Mouse (Mus musculus) CH12.LX (cell line): ENCODE measurements around the gene Slc22a5. TPM values are rescaled to one million over a fixed set of nuclear protein-coding genes. Genes with fewer than 3 reads are reported as not detected.
"Not testable (repeated sequence)": the region's sequence is repeated elsewhere in the genome, so short reads cannot be mapped to it uniquely, and the experiment has no call there.

Experiments used
- DNase-seq: peaks from one replicate; pipeline ENCODE4 v3.0.0-alpha.2; 2013; ENCODE audit errors: extremely low read depth
- H3K27ac ChIP-seq: 2 replicates; pipeline ENCODE4 v1.5.1; 2012; ENCODE audit warnings: low read depth, mild to moderate bottlenecking, control low read depth, moderate library complexity; ENCODE audit not compliant: insufficient read depth
- H3K27me3 ChIP-seq: replicated peaks from 2 replicates; pipeline ENCODE3; 2012; ENCODE audit warnings: inconsistent platforms
- H3K36me3 ChIP-seq, 2 experiments: replicated peaks in 1 of 2; 2 replicates each; pipeline versions ENCODE3 to v1.6.1; 2012; ENCODE audit warnings: inconsistent platforms in 1 of 2, low read length in 1 of 2, mild to moderate bottlenecking in 1 of 2, mixed read lengths in 1 of 2, moderate library complexity in 1 of 2; ENCODE audit not compliant: control insufficient read depth in 1 of 2, insufficient read depth in 1 of 2
- H3K4me1 ChIP-seq, 2 experiments: 2 replicates each; pipeline ENCODE4 v1.6.1; 2012; ENCODE audit warnings: inconsistent platforms in 1 of 2, moderate library complexity in 1 of 2; ENCODE audit not compliant: insufficient read depth in 2 of 2, control insufficient read depth in 1 of 2
- H3K4me2 ChIP-seq: 2 replicates; pipeline ENCODE4 v1.6.1; 2012; ENCODE audit warnings: low read depth, mild to moderate bottlenecking, control low read depth; ENCODE audit not compliant: poor library complexity, insufficient read depth, severe bottlenecking
- H3K4me3 ChIP-seq, 3 experiments: fragments of 150-350 bp in 1 of 3; sonication (generic) in 1 of 3; replicated peaks in 1 of 3; 2 replicates each; pipeline versions ENCODE3 to v1.5.1; 2011 to 2012; ENCODE audit warnings: low read depth in 2 of 3, low read length in 2 of 3, mild to moderate bottlenecking in 2 of 3, moderate library complexity in 2 of 3, control low read depth in 1 of 3, improper control_type of control experiment in 1 of 3, inconsistent platforms in 1 of 3, mixed read lengths in 1 of 3; ENCODE audit not compliant: poor library complexity in 1 of 3
- H3K79me2 ChIP-seq: replicated peaks from 2 replicates; pipeline ENCODE4 v1.6.1; 2012; ENCODE audit warnings: mild to moderate bottlenecking, moderate library complexity; ENCODE audit not compliant: control insufficient read depth, poor library complexity, insufficient read depth, severe bottlenecking; ENCODE audit errors: extremely low read depth
- H3K9ac ChIP-seq: 2 replicates; pipeline ENCODE4 v1.6.1; 2012; ENCODE audit warnings: low read depth, mild to moderate bottlenecking, control low read depth, moderate library complexity; ENCODE audit not compliant: insufficient read depth
- H3K9me3 ChIP-seq: replicated peaks from 2 replicates; pipeline ENCODE3; 2012; ENCODE audit warnings: low read length, inconsistent platforms, mixed read lengths
- BHLHE40 ChIP-seq: IDR thresholded peaks from 2 replicates; pipeline ENCODE4 v1.6.1; 2011; ENCODE audit warnings: mild to moderate bottlenecking, low read depth, low read length, improper control_type of control experiment
- CHD1 ChIP-seq: IDR thresholded peaks from 2 replicates; pipeline ENCODE4 v1.6.1; 2012; ENCODE audit warnings: low read depth, low read length, improper control_type of control experiment, inconsistent platforms
- CHD2 ChIP-seq: IDR thresholded peaks from 2 replicates; pipeline ENCODE4 v1.6.1; 2011; ENCODE audit warnings: low read length, improper control_type of control experiment
- CTCF ChIP-seq, 2 experiments: IDR thresholded peaks in 1 of 2; conservative IDR thresholded peaks in 1 of 2; 2 replicates each; pipeline ENCODE4 v1.5.1; 2011 to 2012; ENCODE audit warnings: low read depth in 2 of 2, low read length in 2 of 2, improper control_type of control experiment in 1 of 2, inconsistent platforms in 1 of 2, mild to moderate bottlenecking in 1 of 2, moderate library complexity in 1 of 2
- ELF1 ChIP-seq: IDR thresholded peaks from 2 replicates; pipeline ENCODE4 v1.6.1; 2014; ENCODE audit warnings: low read depth, mild to moderate bottlenecking, inconsistent platforms, low read length, improper control_type of control experiment
- EP300 ChIP-seq: IDR thresholded peaks from 2 replicates; pipeline ENCODE4 v1.6.1; 2011; ENCODE audit warnings: low read length, improper control_type of control experiment
- ETS1 ChIP-seq: conservative IDR thresholded peaks from 2 replicates; pipeline ENCODE4 v1.6.1; 2012; ENCODE audit warnings: low read depth, mild to moderate bottlenecking, inconsistent platforms, low read length, improper control_type of control experiment, moderate library complexity
- HCFC1 ChIP-seq: IDR thresholded peaks from 2 replicates; pipeline ENCODE4 v1.6.1; 2012; ENCODE audit warnings: low read depth, mild to moderate bottlenecking, inconsistent platforms, low read length, improper control_type of control experiment
- JUND ChIP-seq: conservative IDR thresholded peaks from 2 replicates; pipeline ENCODE4 v1.6.1; 2011; ENCODE audit warnings: low read depth, low read length, improper control_type of control experiment
- MAFK ChIP-seq: IDR thresholded peaks from 2 replicates; pipeline ENCODE4 v1.6.1; 2011; ENCODE audit warnings: low read length, improper control_type of control experiment; ENCODE audit not compliant: insufficient replicate concordance
- MAX ChIP-seq: IDR thresholded peaks from 2 replicates; pipeline ENCODE4 v1.6.1; 2011; ENCODE audit warnings: low read length, improper control_type of control experiment
- MAZ ChIP-seq: IDR thresholded peaks from 2 replicates; pipeline ENCODE4 v1.6.1; 2012; ENCODE audit warnings: low read depth, mild to moderate bottlenecking, inconsistent platforms, low read length, improper control_type of control experiment, moderate library complexity
- MEF2A ChIP-seq: IDR thresholded peaks from 2 replicates; pipeline ENCODE4 v1.6.1; 2014; ENCODE audit warnings: low read depth, mild to moderate bottlenecking, inconsistent platforms, low read length, improper control_type of control experiment, borderline replicate concordance
- MXI1 ChIP-seq: IDR thresholded peaks from 2 replicates; pipeline ENCODE4 v1.6.1; 2011; ENCODE audit warnings: mild to moderate bottlenecking, low read depth, low read length, improper control_type of control experiment
- MYC ChIP-seq: IDR thresholded peaks from 2 replicates; pipeline ENCODE4 v1.6.1; 2011; ENCODE audit warnings: low read depth, mild to moderate bottlenecking, improper control_type of control experiment, low read length
- NELFE ChIP-seq: IDR thresholded peaks from 2 replicates; pipeline ENCODE4 v1.6.1; 2011; ENCODE audit warnings: low read depth, low read length, improper control_type of control experiment
- NRF1 ChIP-seq: IDR thresholded peaks from 2 replicates; pipeline ENCODE4 v1.6.1; 2014; ENCODE audit warnings: low read depth, mild to moderate bottlenecking, inconsistent platforms, low read length, improper control_type of control experiment, moderate library complexity
- RAD21 ChIP-seq: IDR thresholded peaks from 2 replicates; pipeline ENCODE4 v1.6.1; 2011; ENCODE audit warnings: low read depth, mild to moderate bottlenecking, low read length, improper control_type of control experiment, moderate library complexity
- RCOR1 ChIP-seq: conservative IDR thresholded peaks from 2 replicates; pipeline ENCODE4 v1.6.1; 2012; ENCODE audit warnings: low read depth, mild to moderate bottlenecking, inconsistent platforms, low read length, improper control_type of control experiment
- SMC3 ChIP-seq: IDR thresholded peaks from 2 replicates; pipeline ENCODE4 v1.6.1; 2011; ENCODE audit warnings: low read depth, low read length, improper control_type of control experiment
- TCF12 ChIP-seq: IDR thresholded peaks from 2 replicates; pipeline ENCODE4 v1.6.1; 2014; ENCODE audit warnings: low read depth, mild to moderate bottlenecking, inconsistent platforms, low read length, improper control_type of control experiment
- USF2 ChIP-seq: conservative IDR thresholded peaks from 2 replicates; pipeline ENCODE4 v1.6.1; 2011; ENCODE audit warnings: low read depth, low read length, improper control_type of control experiment
- ZC3H11A ChIP-seq: IDR thresholded peaks from 2 replicates; pipeline ENCODE4 v1.6.1; 2012; ENCODE audit warnings: low read depth, mild to moderate bottlenecking, inconsistent platforms, low read length, improper control_type of control experiment
- ZKSCAN1 ChIP-seq: IDR thresholded peaks from 2 replicates; pipeline ENCODE4 v1.6.1; 2012; ENCODE audit warnings: low read depth, inconsistent platforms, low read length, improper control_type of control experiment, borderline replicate concordance
- ZMIZ1 ChIP-seq: IDR thresholded peaks from 2 replicates; pipeline ENCODE4 v1.6.1; 2012; ENCODE audit warnings: low read depth, mild to moderate bottlenecking, inconsistent platforms, low read length, improper control_type of control experiment
- ZNF384 ChIP-seq: IDR thresholded peaks from 2 replicates; pipeline ENCODE4 v1.6.1; 2012; ENCODE audit warnings: low read depth, low read length, improper control_type of control experiment, inconsistent platforms
- dilution Hi-C: fragments of 300-500 bp; cut with MboI; formaldehyde crosslinking; loops from 2 replicates; pipeline ENCODE4 v1.14.3; 2020; ENCODE audit warnings: low sequenced_read_pairs; ENCODE audit not compliant: extremely low pct_unique_long_range_greater_than_20kb, extremely low pct_ligation_motif_present
- in situ Hi-C: fragments of 300-500 bp; cut with MboI; formaldehyde crosslinking; loops from 3 replicates; pipeline ENCODE4 v1.14.3; 2019; ENCODE audit warnings: low sequenced_read_pairs, low pct_ligation_motif_present, low pct_unique_long_range_greater_than_20kb, mixed read lengths
- polyA plus RNA-seq: library from polyadenylated mRNA; unstranded; fragments of >175 nt; gene quantifications from 2 replicates; pipeline ENCODE4 v1.2.1, GENCODE M21; 2012; ENCODE audit warnings: low read depth; ENCODE audit not compliant: insufficient read length
- total RNA-seq, 2 experiments: library from RNA; depleted of rRNA; stranded (reverse); fragments of 300-350 nt in 1 of 2; fragments of >200 nt in 1 of 2; gene quantifications; 2 replicates each; pipeline ENCODE4 v1.2.3; 2012 to 2014

The Slc22a5 gene
- total and polyA plus RNA-seq, 3 experiments, result 5.6 to 6.7 (median 6.2) TPM

DNA sequence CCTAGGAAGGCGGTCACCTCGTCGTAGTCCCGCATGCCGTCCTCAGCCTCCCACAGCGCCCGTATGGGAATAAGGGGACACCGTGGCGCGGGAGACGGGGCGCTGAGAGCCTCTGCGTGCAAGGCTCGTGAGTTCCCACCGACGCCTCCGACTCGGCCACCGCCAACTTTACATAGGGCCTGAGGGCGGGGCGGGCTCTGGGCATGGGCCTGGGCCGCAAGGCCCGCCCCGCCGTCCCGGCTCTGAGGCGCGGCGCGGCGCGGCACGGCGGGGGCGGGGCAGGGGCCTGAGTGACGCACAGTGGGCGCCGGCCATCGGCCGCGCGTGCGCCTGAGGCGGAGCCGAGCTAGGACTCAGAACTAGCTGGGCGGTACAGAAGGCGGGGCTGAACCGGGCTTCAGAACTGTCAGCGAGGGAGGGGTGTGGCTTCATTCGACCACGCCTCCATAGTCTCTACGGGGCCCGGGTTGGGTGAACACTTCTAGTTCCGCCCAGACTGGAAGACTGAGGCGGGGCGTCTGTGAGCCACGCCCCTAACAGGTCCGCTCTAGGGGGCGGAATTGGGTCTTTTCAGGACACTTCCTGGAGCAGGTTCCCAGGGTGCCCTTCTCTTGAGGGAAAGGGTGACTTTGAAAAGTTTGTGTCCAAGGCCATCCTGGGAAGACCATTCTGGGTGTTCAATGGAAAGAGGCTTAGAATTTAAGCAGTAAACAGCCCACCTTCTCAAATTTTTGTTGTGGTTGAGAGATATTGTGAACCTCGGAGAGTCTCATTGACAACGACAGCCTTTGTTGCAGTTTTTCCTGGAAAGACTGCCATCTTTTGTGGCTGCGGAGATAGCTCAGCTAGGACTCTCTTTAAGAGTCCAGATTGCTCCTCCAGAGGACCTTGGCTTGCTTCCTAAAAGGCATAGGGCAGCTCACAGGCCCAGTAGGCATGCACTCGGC, at the start of gene Slc22a5 (continued):
- TF ChIP-seq ZNF384, result no peak

DNA sequence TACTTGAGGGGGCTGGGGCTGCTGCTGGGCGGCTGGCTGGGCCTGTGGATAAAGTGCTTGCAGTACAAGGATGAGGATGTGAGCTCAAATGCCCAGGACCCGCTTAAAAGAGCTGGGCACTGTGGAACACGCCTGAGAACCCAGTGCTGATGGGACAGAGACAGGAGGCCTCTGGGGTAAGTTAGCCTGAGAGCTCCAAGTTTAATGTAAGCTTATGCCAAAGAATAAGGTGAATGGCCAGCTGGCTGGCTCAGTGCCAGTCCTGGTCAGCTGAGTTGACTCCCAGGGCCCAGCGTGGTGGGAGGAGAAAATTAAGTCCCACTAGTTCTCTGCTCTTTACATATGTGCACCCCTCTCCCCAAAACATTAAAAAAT, 40.5 kb upstream of the Slc22a5 start:
- in situ Hi-C loops, result loop anchor here (10.0 kb wide), 1 partner anchor 63 kb away; no protein-coding TSS in a partner anchor
- H3K79me2 ChIP-seq, H3K9ac ChIP-seq, DNase-seq, H3K27me3 ChIP-seq, H3K9me3 ChIP-seq, dilution Hi-C loops, H3K4me3 ChIP-seq, H3K36me3 ChIP-seq, H3K27ac ChIP-seq: not testable (repeated sequence)
- peaks cover 5 to 23% of the 10 kb centered on the region in 2 experiments for H3K4me1 ChIP-seq
- H3K4me2 ChIP-seq, result peak overlapping the region; percentile 86; the same call in 1 of the 2 replicates

DNA sequence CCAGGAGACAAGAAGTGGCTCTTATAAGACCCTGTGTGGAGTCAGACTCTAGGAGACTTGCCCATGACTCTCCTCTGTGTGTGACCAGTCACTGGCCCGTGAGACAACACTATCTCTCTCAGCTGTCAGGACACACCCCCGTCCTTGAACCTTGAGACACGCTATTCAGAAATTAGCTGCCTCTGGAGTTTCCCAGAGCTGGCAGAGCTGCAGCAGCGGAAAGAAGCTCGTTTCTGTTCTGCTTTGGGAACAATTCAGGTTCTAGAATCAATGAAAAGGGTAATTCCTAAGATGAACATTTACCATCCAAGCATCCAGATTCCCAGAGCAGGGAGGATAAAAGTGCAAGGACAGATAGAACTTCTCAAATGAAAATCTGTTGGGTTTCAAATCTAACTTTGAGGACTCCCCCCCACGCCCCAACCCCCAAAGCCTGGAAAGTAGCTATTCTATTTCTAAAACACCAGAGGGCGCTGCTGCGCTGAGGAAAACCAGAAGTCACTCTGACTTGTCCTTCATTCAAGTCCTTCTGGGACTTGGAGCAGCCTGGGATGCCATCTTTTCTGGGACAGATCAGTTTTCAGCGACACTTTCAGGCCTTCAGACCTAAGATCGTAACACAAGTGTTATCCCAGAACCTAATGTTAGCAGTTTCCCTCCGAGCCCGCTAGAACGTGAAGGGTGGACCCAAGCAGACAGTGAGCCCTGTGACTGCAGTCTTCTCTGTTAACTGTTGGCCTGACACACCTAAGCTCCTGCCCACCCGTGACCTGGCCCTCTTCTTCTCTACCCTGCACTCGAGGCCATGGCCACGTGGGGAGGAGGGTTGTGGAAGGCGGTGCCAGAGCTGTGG, 39.9 kb upstream of the Slc22a5 start:
- Histone ChIP-seq H3K4me3 (no peak overlapping the region), H3K4me1 (peaks cover 5 to 23% of the 10 kb centered on the region in 2 experiments), H3K9me3 (no peaks in the 10 kb centered on the region), H3K36me3 (no peaks in the 10 kb centered on the region), H3K27me3 (peaks cover 1% of the 10 kb centered on the region), H3K27ac (no peak overlapping the region), H3K79me2 (no peaks in the 10 kb centered on the region), H3K9ac (no peak overlapping the region), H3K4me2 (peak overlapping the region; percentile 86)
- DNase-seq, result peak; percentile 73
- in situ Hi-C loops, result loop anchor here (10.0 kb wide), 1 partner anchor 63 kb away; no protein-coding TSS in a partner anchor
- dilution Hi-C loops, result no loop called here
- TF ChIP-seq TCF12, result peak; percentile 42; the same call in 1 of the 2 replicates
- TF ChIP-seq CHD2, result peak; percentile 76
- TF ChIP-seq ETS1, result 0 out of 2 replicates have a peak, but pooled peaks have one; percentile 11
- TF ChIP-seq JUND, result no peak
- TF ChIP-seq SMC3, result peak; percentile 71
- TF ChIP-seq NELFE, result no peak
- TF ChIP-seq USF2, result no peak
- no peak for TF ChIP-seq ZMIZ1
- 0 out of 2 replicates have a peak, but pooled peaks have one; percentile 17 for TF ChIP-seq ELF1
- TF ChIP-seq MYC, result no peak
- TF ChIP-seq EP300, result peak; percentile 52
- TF ChIP-seq ZKSCAN1, result no peak
- 0 out of 2 replicates have a peak, but pooled peaks have one; percentile 11 for TF ChIP-seq MAX
- TF ChIP-seq NRF1, result no peak
- TF ChIP-seq BHLHE40, result peak; percentile 50; the same call in 1 of the 2 replicates
- TF ChIP-seq MAFK, result no peak
- no peak for TF ChIP-seq ZC3H11A
- peak; percentile 77 for TF ChIP-seq RAD21
- no peak for TF ChIP-seq CHD1
- TF ChIP-seq CTCF (conservative IDR thresholded peaks at IDR 0.05 in 1 of 2, IDR thresholded peaks at IDR 0.05 in 1 of 2; ENCODE audit: low read depth in 2 of 2, low read length in 2 of 2), result peak; percentile 77 to 93
- TF ChIP-seq MEF2A, result peak; percentile 53; the same call in 1 of the 2 replicates
- peak; percentile 16; the same call in 1 of the 2 replicates for TF ChIP-seq HCFC1
- peak; percentile 41; the same call in 1 of the 2 replicates for TF ChIP-seq MAZ
- 0 out of 2 replicates have a peak, but pooled peaks have one; percentile 28 for TF ChIP-seq RCOR1
- peak; percentile 61 for TF ChIP-seq MXI1
